Comparison of ENCODE assay signal across 25 mouse cellular contexts in genomic region chr5:76231171-76231855, GRCm38 (mm10).
"Had no signal": no experiment of that assay in that cellular context is flagged by ENCODE, and none has a peak within 500 bp of the region (broad histone marks: within the 10 kb centered on the region; RNA-seq: fewer than 3 reads in every experiment).

No protein-coding gene starts in this region.

- H3K27ac ChIP-seq: gastrocnemius, adult 2 months; heart, embryonic 10.5 days; hindbrain, embryonic 10.5 days; hindbrain, embryonic 12.5 days; hindbrain, embryonic 15.5 days; intestine, embryonic 15.5 days; limb, embryonic 13.5 days; limb, embryonic 15.5 days; liver, embryonic 12.5 days; liver, embryonic 14.5 days had no signal

- H3K27me3 ChIP-seq: heart, embryonic 12.5 days; hindbrain, embryonic 12.5 days; hindbrain, embryonic 15.5 days; intestine, embryonic 15.5 days; limb, embryonic 13.5 days; limb, embryonic 15.5 days; liver, embryonic 12.5 days had no signal

- DNase-seq: gastrocnemius, adult 2 months; gastrocnemius, postnatal 10 days; gastrocnemius, postnatal 25 days; heart, adult 18-20 months; heart, postnatal 10 days; heart, postnatal 4 days; kidney, adult 18-20 months; kidney, adult 8-10 months; kidney, postnatal 10 days; kidney, postnatal 25 days; layer of hippocampus, adult 9-11 months; layer of hippocampus, postnatal 36 days; left cerebral cortex, postnatal 4 days had no signal

- H3K4me2 ChIP-seq: heart, embryonic 12.5 days; hindbrain, embryonic 12.5 days; hindbrain, embryonic 15.5 days; intestine, embryonic 15.5 days; limb, embryonic 13.5 days; limb, embryonic 15.5 days; liver, embryonic 12.5 days had no signal

- H3K4me3 ChIP-seq: gastrocnemius, adult 2 months; heart, embryonic 10.5 days; heart, embryonic 12.5 days; hindbrain, embryonic 10.5 days; hindbrain, embryonic 12.5 days; hindbrain, embryonic 15.5 days; intestine, embryonic 15.5 days; limb, embryonic 13.5 days; limb, embryonic 15.5 days; liver, embryonic 12.5 days had no signal

- H3K9ac ChIP-seq: heart, embryonic 12.5 days; hindbrain, embryonic 12.5 days; hindbrain, embryonic 15.5 days; intestine, embryonic 15.5 days; limb, embryonic 13.5 days; limb, embryonic 15.5 days; liver, embryonic 12.5 days; liver, embryonic 14.5 days had no signal

- H3K9me3 ChIP-seq: heart, embryonic 10.5 days; heart, embryonic 12.5 days; hindbrain, embryonic 10.5 days; hindbrain, embryonic 12.5 days; hindbrain, embryonic 15.5 days; intestine, embryonic 15.5 days; limb, embryonic 13.5 days; limb, embryonic 15.5 days; liver, embryonic 12.5 days had no signal

- H3K4me1 ChIP-seq: heart, embryonic 10.5 days; heart, embryonic 12.5 days; hindbrain, embryonic 10.5 days; hindbrain, embryonic 12.5 days; hindbrain, embryonic 15.5 days; intestine, embryonic 15.5 days; limb, embryonic 13.5 days; limb, embryonic 15.5 days; liver, embryonic 12.5 days had no signal

- ATAC-seq: inflammation-experienced regulatory T-cells, adult 6 months; intestine, embryonic 15.5 days; intestine, postnatal 0 days; liver, embryonic 12.5 days had no signal
